Mouse (Mus musculus) embryo, embryonic 11.5 days (tissue): ENCODE data around the gene Snd1.

Experiments
- DNase-seq: peaks from one replicate; pipeline ENCODE4 v3.0.0-alpha.2; 2012; ENCODE audit warnings: low read depth, low spot score

The Snd1 gene

DNA sequence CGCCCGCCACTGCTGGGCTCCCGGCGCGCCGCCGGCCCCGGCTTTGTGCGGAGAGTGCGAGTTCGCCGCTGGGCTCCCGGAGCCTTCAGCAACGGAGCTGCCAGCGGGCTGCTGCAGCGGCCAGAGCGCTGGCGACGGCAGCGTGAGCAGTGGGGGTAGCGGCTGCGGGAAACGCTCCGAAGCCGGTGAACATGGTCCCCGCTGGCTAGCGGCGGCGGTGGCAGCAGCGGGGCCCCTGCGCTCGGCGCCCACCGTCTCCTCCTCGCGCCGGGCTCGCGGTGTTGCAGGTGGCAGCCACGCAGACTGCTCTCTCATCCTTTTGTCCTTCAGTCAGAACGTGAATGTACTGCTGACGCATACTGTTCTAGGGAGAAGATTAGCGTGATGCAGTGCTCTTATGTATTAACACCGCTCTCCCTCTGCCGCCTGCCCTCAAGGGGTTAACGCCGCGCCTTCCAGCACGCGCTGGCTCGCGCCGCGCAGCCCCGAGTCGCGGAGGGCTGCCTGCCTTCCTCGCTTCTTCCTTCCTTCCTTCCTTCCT, 357.9 kb downstream of the Snd1 start:
- DNase-seq = no peak

DNA sequence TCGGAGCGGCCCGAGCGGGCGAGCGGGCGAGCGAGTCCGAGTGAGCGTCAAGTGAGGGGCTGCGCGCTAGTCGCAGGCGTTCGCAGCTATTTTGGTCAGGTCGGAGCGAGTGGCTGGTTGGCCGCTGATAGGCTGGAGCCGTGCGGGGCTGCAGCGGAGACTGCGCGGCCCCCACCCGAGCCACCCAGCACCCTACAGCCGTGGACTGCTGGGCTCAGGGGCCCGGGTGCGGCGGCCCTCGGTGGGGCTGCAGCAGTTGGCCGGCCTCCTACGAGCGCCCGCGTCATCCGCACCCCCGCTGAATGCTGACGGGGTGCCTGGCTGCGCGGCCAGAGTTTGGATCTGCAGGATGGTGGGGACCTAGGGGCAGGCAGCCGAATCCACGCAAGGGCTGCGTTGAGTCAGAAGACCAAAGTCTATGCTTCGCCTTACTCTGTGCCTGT, 358.5 kb downstream of the Snd1 start:
- no peak for DNase-seq

DNA sequence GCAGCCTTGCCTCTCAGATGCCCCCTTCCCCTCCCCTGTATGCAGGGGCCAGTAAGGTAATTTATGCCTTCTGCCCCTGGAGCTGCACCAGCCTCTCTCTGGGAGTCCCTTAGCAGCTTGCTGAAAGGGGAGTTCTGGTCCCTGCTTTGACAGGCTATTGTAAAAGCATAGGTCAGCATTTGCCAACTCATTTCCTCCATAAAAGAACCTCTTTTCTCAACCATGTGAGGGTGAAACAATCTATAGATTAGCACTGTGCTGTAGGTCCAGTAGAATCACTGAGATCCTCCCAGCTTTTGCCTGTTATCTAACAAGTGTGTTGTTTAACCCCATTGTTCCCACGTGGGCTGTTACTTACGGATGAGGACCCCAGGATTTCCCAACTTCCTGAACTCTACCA, 359.1 kb downstream of the Snd1 start:
- DNase-seq = no peak

DNA sequence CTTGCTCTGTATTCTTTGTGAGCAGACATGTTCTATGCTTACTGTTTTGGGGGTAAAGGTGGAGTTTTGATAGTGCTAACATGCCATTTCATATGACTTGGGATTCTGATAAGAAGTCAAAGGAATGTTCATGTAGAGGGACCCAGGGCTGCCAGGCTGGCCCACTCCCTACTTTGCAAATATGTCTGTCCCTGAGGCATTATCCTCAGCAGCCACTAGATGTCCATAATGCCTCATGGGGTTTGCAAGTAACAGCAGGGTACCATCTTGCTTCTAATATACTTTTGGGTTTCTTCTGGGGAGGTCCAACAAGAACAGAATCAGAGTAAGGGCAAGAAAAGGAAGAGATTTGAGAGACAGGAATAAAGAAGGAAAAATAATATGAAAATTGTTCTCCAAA, 361.7 kb downstream of the Snd1 start:
- no peak for DNase-seq

DNA sequence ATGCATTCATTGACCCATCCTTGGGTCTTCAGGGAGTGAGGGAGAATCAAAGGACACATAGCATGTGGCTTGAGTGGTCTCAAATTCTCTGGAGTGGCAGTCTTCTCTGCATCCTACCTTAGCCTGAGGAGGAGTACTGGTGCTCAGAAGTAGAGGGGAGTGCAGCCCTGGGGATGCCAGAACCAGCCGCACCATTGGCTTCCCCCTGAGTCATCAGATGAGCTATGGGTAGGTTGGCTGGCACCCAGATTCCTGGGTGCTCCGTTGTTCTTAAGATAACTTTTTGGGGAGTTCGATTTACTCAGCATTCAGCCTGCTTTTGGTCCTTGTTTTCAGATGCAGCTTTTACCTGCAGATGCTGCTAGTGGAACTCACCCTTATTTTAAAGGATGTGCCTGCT, 366.6 kb downstream of the Snd1 start:
- no peak for DNase-seq

DNA sequence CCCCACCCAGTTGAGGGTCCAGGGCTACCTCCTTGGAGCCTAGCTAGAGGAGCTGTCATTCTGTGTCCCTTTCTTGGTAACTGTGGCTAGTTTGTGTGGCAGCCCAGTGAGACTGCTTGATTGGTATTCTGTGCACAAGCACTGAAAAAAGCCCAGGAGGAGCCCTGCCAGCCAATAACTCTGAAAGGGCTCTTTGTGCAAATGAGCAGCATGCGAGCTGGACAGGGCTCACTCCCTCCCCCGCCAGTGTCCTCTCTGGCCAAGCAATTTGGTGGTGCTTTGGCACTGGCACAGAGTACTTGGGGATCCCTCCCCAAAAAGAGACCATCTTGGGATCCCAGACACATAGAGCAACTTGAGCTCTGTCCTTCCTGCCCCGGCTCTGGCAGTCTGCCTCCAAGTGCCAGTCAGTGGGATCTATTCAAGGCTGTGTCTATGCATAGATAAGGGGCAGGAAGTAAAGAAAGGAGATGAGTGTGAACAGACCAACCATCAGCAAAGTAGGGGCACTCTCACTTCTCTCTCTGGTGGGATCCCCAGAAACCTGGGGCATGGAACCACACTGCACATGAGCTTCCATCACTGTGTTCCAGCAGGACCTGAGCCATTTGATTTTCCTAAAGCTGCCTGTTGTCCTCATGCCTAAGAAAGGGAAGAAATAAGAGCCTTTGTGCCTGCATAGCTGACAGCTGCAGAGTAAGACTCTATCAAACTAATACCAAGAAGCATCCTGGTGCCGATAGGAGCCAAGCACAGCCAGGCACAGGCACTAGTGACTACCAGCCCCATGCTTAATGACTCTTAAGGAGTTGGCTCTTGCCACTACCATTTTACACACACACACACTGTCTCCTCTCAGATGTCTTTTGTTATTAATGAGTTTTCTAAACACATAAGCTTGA, 367.7 kb downstream of the Snd1 start:
- no peak for DNase-seq

DNA sequence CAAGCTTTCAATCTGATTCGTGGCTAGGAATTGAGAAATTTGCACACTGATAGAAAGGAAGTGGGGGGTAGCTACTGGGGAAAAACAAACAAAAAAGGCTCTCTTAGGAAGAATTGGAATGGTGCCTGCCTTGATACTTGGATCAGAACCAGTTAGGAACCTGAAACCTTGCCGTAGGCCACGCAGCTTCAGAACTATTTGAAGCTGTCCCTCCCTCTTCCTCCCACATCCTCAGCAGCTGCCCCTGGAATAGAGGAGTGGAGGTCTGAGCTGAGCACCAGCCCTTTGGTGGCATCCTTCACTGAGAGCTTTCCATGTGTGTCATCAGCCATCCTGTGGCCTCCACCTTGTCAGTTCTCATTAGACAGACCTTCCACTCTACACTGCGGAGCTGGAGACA, 370.7 kb downstream of the Snd1 start:
- DNase-seq = no peak

DNA sequence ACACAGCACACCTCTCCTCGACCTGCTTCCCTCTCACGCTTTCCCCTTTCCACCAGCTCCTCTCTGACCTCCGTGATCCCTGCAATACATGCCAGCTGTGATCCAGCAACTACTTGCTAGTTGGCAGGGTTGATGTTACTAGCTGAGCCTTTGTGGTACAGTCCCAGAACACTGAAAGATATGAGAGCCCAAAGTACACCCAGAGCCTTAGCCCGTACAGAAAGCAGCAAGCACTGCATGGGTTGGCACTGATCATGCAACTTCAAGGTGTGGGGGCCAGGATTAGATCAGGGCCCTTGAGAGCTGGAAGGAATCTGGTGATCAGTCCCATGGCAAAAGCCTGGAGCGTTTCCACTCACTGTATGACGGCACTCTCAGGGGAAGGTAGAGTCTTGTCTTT, 372.7 kb downstream of the Snd1 start:
- DNase-seq = no peak

DNA sequence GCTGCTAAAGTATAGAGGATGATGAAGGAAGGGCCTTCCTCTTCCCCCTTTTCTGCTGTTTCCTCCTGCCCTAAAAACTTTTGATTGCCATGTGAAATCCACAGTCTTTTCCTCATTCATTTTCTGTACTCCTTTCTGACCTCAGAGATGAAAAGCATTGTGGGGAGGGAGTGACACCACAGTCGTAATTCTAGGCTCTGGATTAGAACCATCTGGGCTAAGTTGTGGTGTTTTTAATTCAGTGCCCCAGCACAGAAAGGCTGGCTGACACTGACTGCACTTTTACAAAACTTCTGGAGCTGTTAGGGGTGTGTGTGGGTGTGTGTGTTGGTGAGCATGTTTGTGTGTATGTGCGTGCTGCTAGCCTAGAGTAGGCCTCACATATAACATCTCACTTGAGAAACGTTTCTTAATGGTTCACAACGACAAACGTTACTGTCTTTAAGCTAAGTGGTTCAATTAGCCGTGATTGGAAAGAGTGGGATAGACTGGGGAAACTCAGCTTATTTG, 373.4 kb downstream of the Snd1 start:
- DNase-seq = no peak

DNA sequence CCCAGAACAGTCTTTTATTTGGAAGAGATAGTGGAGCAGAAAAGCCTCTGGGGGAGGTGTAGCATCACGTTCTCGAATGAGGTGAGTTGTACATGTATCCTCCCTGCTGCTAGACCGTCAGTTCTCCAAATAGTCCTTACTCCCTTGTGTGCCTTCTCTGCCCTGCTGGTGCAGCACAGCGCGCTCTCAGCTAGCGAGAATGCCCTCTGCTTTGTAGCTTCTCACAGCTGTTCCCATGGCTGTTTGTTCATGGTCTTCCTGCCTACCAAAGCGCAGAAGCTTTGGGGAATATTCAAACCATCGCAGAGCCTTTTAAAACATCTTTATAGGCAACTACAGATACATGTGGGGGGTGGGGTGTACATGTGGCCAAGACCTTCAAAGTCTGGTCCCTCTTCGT, 374.0 kb downstream of the Snd1 start:
- no peak for DNase-seq

DNA sequence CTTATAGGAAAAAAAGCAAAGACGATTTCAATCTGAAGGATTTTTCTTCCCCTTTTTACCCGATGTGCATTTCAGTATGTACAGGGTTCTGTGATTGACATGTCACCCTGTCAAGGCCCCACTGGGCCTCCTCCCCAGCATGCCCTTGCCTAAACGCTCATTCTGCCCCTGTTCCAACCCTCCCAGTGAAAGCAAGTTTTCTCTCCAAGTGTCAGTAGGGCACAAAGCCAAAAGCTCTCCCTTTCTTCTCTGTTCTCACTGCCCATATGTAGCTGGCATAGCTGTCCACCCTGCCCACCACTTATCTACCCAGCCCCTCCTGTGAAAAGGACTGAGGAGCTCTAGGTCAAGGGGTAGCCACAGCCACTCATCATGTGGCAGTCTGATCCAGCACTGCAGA, 374.4 kb downstream of the Snd1 start:
- DNase-seq = no peak

DNA sequence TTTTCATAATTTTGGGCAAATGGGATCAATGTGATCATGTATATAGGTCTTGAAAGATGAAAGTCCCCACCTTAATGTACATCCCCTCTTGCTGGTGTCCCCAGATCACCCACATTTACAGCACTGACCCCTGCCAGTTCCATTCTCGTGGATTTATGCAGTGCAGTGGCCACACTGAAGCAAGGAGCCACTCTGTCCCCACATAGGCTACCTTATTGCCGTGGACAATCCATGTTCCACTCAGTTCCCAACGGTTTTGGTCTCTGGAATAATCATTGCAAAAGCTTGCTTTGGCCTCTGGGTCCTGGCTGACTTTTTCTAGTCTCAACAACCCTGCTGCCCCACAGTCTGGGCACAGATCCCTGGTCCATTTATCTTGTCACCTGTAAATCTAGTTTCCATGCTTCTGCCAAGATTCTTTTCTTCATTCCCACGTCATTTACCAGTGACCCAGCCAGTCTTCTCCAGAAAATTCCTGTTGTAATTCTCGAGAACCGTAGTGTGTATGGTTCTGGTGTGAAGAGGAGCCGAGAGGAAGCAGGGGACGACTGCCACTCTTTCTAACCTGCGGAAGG, 375.5 kb downstream of the Snd1 start:
- no peak for DNase-seq

DNA sequence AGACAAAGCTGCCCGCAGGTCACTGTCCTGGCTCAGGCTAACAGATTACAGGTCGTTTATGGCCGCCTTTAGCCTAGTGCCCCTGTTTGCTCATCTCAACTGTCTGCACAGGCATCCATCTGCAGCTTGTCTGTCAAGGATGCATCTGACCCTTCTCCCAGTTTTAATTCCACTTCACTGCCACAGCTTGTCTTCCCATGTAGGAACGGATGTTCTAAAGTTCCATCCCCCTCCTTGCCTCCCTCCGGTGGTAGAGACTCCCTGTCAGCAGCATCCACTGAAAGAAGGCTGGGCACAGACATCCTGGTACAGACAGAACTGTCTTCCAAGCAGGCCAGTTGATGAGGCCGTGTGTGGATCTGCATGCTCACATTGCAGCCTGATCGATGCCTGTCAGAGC, 377.4 kb downstream of the Snd1 start:
- DNase-seq = no peak

DNA sequence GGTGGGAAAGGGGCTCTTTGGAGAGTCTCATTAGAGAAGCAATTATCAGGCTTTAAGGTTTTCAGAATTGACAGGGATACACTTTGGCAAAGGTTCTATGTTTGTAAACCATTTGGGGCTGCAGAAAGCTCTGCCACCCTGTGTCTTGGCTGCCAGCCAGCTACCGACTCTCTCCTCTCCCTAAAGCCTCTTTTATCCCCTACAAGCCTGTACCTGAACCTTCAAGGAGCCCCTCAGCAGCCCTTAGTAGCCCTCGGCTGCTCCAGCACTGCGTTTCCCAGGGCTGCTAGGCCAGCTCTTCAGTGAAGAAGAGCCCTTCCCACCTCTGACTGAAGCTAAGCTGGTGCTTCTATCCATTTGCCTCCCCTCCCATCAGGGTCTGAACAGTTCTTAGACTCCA, 378.2 kb downstream of the Snd1 start:
- no peak for DNase-seq

DNA sequence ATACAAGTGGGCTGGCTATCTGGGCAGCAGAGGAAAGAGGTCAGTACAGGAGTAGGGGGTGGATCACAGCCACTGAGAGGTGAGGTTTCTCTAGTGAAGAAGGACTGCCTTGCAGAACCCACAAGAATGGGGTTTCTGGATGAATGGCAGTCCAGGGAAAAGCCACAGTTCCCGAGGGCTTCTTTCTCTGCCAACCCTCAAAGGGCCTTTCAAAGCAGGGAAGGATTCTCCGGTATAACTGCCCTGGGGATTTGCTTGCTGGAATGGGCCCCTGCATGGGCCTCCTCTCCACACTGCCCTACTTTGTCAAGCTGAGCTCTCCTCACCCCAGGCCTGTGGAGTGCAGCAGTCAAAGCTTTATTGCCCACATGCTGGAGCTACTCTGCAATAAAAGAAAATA, 378.7 kb downstream of the Snd1 start:
- DNase-seq = no peak

DNA sequence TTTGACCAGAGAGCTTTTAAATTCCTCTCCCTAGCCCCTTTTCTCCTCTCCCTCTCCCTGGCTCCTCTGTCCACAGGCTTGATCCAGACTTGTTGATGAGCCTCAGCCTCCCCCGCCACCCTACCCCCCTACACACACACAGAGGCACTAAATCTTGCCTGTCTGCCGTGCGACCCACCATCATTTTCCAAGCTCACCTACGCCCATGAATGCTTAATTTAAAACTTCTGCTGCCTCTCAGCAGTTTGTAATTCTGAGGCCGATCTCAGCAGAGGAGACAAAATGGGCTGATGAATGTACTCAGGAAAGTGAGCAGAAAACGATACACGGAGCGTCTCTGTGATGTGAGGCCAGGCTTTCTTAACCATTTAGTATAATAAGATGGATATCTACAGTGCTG, 379.7 kb downstream of the Snd1 start:
- DNase-seq = no peak

DNA sequence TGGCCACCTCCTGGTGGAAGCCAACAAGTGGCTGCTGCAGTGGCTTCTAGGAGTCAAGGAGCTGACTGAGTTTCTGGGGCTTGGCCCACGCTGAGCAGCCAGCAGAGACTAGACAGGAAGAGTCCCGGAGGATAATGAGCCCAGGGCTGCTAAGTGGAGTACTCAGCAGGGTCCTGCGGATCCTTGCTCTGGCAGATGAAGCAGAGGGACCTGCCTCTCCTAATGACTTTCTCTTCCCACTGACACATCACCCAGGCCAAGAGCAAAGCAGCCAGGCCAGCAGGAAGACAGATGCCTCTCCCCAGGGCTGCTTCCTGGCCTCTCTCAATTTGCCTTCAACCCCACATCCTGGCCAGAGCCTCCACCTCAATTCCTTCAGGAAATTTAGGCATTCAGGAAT, 380.5 kb downstream of the Snd1 start:
- no peak for DNase-seq

DNA sequence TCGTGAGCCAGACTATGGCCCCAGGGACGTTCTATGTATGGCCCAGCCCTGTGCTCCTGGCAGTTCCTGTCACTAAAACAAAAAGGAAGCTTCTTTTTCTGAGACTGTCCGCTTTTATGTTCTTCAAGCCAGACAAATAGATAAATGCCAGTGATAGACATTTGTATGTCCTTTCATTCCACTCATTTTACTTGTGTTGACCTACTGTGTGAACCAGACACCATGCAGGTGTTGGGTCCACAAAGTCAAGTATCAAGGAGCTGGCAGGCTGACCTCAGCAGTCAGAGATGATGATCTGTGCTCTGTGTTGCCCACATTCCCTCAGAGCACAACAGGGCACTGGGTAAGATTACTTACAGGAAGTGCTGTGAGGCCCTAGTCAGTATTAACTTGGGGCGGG, 381.9 kb downstream of the Snd1 start:
- no peak for DNase-seq

DNA sequence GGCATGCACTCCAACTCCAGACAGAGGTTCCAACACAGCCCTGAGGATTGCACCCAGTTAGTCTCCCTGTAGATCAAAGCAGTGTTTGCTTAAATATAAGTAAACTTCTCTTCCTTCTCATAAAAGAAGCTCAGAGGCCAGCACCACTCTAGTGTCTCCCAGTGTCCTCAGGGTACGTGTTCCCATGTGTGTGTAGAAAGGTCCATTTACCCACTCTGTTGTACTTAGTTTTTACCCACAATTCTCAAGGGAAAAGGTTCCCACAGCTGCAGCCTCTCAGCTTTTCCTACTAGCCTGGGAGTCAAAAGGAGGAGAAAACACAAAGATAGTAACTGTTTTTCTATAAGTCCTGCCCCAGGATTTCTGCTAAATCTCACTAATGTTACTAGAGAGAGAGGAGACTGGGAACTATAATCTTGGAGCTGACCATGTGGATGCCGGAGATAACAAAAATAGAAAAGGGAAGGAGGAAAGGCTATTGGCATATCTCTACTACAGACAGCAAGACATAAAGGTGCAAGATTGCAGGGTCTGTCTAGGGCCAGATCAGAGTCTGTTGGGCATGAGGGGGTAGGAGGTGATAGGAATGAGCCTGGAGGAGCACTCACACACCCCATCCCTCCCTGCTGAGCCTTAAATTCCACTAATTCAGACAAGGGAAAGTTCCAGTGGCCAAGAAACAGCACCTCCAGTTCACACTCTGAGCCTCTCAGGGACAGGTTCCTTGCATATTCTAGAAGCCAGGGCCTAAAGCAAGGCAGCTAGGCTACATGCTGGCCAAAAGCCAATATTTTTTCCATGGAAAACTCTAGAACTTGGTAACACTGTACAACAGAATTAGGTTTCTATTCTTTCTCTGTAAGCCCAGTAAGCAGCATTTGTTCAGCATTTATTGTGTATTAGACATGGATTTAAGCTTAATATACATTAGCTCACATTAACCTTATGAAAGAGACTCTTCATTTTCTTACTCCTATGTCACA, 382.6 kb downstream of the Snd1 start:
- DNase-seq = no peak

DNA sequence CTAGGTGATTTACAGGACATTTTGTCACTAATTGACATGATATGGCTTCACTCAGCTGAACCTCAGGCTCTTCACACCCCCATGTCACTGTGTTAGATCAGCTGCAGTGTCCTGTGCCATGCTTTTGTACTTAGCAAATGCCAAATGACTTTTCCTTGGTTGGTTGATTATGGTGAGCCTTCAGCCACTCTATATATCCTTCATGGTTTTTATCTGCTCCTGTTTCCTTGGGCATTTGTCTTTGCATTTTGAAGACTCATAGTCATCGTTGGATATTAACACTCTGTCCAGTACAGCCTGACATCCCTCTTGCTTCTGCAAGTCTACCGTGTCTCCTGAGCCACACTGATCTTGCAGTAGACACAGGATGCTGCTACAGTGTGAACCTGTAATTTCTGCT, 384.2 kb downstream of the Snd1 start:
- DNase-seq = no peak

DNA sequence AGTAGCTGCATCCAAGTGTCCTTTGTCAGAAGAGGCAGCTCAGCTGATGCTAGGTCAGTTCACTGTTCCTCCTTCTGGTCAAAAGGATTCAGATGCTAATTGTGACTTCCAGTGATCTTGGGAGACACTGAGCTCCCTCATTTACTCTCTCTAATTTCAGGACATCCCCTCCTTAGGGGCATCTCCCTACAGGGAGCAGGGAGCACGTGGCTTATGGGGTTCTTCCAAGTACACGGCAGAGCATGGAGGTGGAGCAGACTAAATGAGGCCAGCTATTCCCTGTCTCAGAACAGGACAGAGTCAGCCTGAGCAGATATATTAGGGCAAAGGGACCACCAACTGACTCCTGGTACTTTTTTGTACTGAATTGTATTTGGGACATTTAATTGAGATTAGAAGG, 385.5 kb downstream of the Snd1 start:
- DNase-seq = no peak

DNA sequence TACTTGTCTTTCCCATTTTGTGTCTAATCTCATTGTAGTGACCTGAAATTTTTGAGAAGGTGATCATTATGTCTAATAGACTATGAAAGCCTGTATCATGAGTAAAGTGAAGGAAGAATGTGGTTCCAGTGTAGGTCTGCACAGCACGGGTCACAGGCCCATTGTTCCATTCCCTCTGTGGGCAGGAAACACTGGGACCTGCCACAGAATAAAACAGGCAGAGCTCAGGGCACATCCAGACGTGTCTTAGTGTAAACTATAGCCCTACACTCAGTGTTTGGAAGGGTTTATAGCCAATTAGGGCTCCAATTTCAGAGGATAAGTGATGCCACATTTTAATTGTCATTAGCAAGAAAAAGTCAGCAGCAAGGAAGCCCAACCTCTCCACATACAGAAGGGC, 386.0 kb downstream of the Snd1 start:
- no peak for DNase-seq
